Mouse (Mus musculus): ENCODE data around the gene Ankrd61. TPM values are rescaled to one million over a fixed set of nuclear protein-coding genes. Genes with fewer than 3 reads are reported as not detected.

Gene Ankrd61
- total and polyA plus RNA-seq, 3 experiments = 0.19 to 0.64 TPM; not detected in 1

- H3K9me3 ChIP-seq (replicated peaks; ENCODE audit: insufficient read depth, low read length) = no peaks in the 10 kb centered on the region
- H3K27ac ChIP-seq (ENCODE audit: control insufficient read depth, low read depth, low read length) = no peak overlapping the region
- peaks cover 5 to 9% of the 10 kb centered on the region in 2 experiments for H3K36me3 ChIP-seq (ENCODE audit: control insufficient read depth in 1 of 2, insufficient read depth in 2 of 2, low read length in 2 of 2)
- no peak overlapping the region for H3K9ac ChIP-seq (ENCODE audit: control insufficient read depth, low read depth, low read length, poor library complexity, severe bottlenecking)
- TF ChIP-seq ETS1 (IDR thresholded peaks at IDR 0.05; ENCODE audit: low read depth, low read length) (no peak), TAL1 (IDR thresholded peaks at IDR 0.05; ENCODE audit: low read length) (no peak)
- H3K27me3 ChIP-seq (ENCODE audit: control insufficient read depth in 1 of 2, insufficient read depth in 2 of 2, low read length in 2 of 2) = no peaks in the 10 kb centered on the region
- no peak for DNase-seq (ENCODE audit: low read depth, low spot score)
- H3K4me3 ChIP-seq (ENCODE audit: control insufficient read depth in 1 of 2, insufficient read depth in 1 of 2, low read depth in 2 of 2, low read length in 2 of 2) = no peak overlapping the region
- no peaks in the 10 kb centered on the region for H3K79me2 ChIP-seq (ENCODE audit: control insufficient read depth, insufficient read depth, low read length, poor library complexity)
- H3K4me1 ChIP-seq (ENCODE audit: control insufficient read depth in 1 of 2, insufficient read depth in 2 of 2, low read length in 2 of 2) = peaks cover 2 to 13% of the 10 kb centered on the region in 2 experiments
These were observed 6.7 kb downstream of the Ankrd61 start for GRCm38 (mm10) chr5:143890741-143891140.

GRCm38 (mm10) chr5:143885274-143885673 is 12.2 kb downstream of the Ankrd61 start:
- no peaks in the 10 kb centered on the region for H3K4me1 ChIP-seq (ENCODE audit: control insufficient read depth in 1 of 2, insufficient read depth in 2 of 2, low read length in 2 of 2)
- H3K36me3 ChIP-seq (ENCODE audit: control insufficient read depth in 1 of 2, insufficient read depth in 2 of 2, low read length in 2 of 2) = peaks cover 0 to 15% of the 10 kb centered on the region in 2 experiments; a peak in 2 of 4 replicates
- no peaks in the 10 kb centered on the region for H3K79me2 ChIP-seq (ENCODE audit: control insufficient read depth, insufficient read depth, low read length, poor library complexity)
- no peaks in the 10 kb centered on the region for H3K9me3 ChIP-seq (replicated peaks; ENCODE audit: insufficient read depth, low read length)
- no peak overlapping the region for H3K27ac ChIP-seq (ENCODE audit: control insufficient read depth, low read depth, low read length)
- H3K4me3 ChIP-seq (ENCODE audit: control insufficient read depth in 1 of 2, insufficient read depth in 1 of 2, low read depth in 2 of 2, low read length in 2 of 2) = no peak overlapping the region
- no peak for DNase-seq (ENCODE audit: low read depth, low spot score)
- H3K27me3 ChIP-seq (ENCODE audit: control insufficient read depth in 1 of 2, insufficient read depth in 2 of 2, low read length in 2 of 2) = no peaks in the 10 kb centered on the region
- TF ChIP-seq UBTF (IDR thresholded peaks at IDR 0.05; ENCODE audit: borderline replicate concordance, insufficient read depth, low read depth, low read length) (no peak), NELFE (IDR thresholded peaks at IDR 0.05; ENCODE audit: low read depth, low read length) (no peak), TCF12 (IDR thresholded peaks at IDR 0.05; ENCODE audit: low read depth, low read length) (no peak), USF1 (IDR thresholded peaks at IDR 0.05; ENCODE audit: low read depth, low read length) (no peak), MYB (IDR thresholded peaks at IDR 0.05; ENCODE audit: low read depth, low read length) (no peak), POLR2AphosphoS5 (IDR thresholded peaks at IDR 0.05; ENCODE audit: borderline replicate concordance, low read depth, low read length) (no peak), MYC (IDR thresholded peaks at IDR 0.05; ENCODE audit: low read depth, low read length) (no peak), JUND (IDR thresholded peaks at IDR 0.05; ENCODE audit: low read depth, low read length) (no peak), ETS1 (IDR thresholded peaks at IDR 0.05; ENCODE audit: low read depth, low read length) (no peak), MEF2A (IDR thresholded peaks at IDR 0.05; ENCODE audit: extremely low read depth, insufficient replicate concordance, low read depth, low read length, poor library complexity, severe bottlenecking) (no peak)
- no peak overlapping the region for H3K9ac ChIP-seq (ENCODE audit: control insufficient read depth, low read depth, low read length, poor library complexity, severe bottlenecking)

- H3K4me1 ChIP-seq (ENCODE audit: control insufficient read depth in 1 of 2, insufficient read depth in 2 of 2, low read length in 2 of 2) = no peaks in the 10 kb centered on the region
- H3K79me2 ChIP-seq (ENCODE audit: control insufficient read depth, insufficient read depth, low read length, poor library complexity) = no peaks in the 10 kb centered on the region; the same call in 1 of the 2 replicates
- no peak overlapping the region for H3K27ac ChIP-seq (ENCODE audit: control insufficient read depth, low read depth, low read length)
- H3K9me3 ChIP-seq (replicated peaks; ENCODE audit: insufficient read depth, low read length) = no peaks in the 10 kb centered on the region
- no peak for DNase-seq (ENCODE audit: low read depth, low spot score)
- H3K4me3 ChIP-seq (ENCODE audit: control insufficient read depth in 1 of 2, insufficient read depth in 1 of 2, low read depth in 2 of 2, low read length in 2 of 2) = no peak overlapping the region
- H3K9ac ChIP-seq (ENCODE audit: control insufficient read depth, low read depth, low read length, poor library complexity, severe bottlenecking) = no peak overlapping the region
- peaks cover 0 to 13% of the 10 kb centered on the region in 2 experiments; a peak in 2 of 4 replicates for H3K36me3 ChIP-seq (ENCODE audit: control insufficient read depth in 1 of 2, insufficient read depth in 2 of 2, low read length in 2 of 2)
- H3K27me3 ChIP-seq (ENCODE audit: control insufficient read depth in 1 of 2, insufficient read depth in 2 of 2, low read length in 2 of 2) = no peaks in the 10 kb centered on the region
- TF ChIP-seq ZKSCAN1 (IDR thresholded peaks at IDR 0.05; ENCODE audit: low read depth, low read length) (no peak), KAT2A (conservative IDR thresholded peaks at IDR 0.05; ENCODE audit: low read depth, low read length) (no peak), MYB (IDR thresholded peaks at IDR 0.05; ENCODE audit: low read depth, low read length) (no peak), BHLHE40 (IDR thresholded peaks at IDR 0.05; ENCODE audit: borderline replicate concordance, low read depth, low read length) (no peak), TAL1 (IDR thresholded peaks at IDR 0.05; ENCODE audit: low read length) (no peak), E2F4 (IDR thresholded peaks at IDR 0.05; ENCODE audit: borderline replicate concordance, low read depth, low read length) (no peak), MAX (IDR thresholded peaks at IDR 0.05; ENCODE audit: low read length) (no peak), USF2 (IDR thresholded peaks at IDR 0.05; ENCODE audit: borderline replicate concordance in 1 of 2, insufficient read depth in 1 of 2, low read depth in 1 of 2, low read length in 2 of 2) (no peak), GABPA (IDR thresholded peaks at IDR 0.05; ENCODE audit: low read depth, low read length) (no peak), ZNF384 (IDR thresholded peaks at IDR 0.05; ENCODE audit: low read depth, low read length) (no peak), CHD2 (IDR thresholded peaks at IDR 0.05; ENCODE audit: low read length) (no peak), MXI1 (IDR thresholded peaks at IDR 0.05; ENCODE audit: low read depth, low read length) (no peak), TBP (IDR thresholded peaks at IDR 0.05; ENCODE audit: low read depth, low read length) (no peak), ZMIZ1 (IDR thresholded peaks at IDR 0.05; ENCODE audit: low read depth, low read length) (no peak), POLR2A (IDR thresholded peaks at IDR 0.05; ENCODE audit: control insufficient read depth in 1 of 2, insufficient read depth in 1 of 2, low read depth in 1 of 2, low read length in 2 of 2, poor library complexity in 1 of 2) (no peak), CTCF (IDR thresholded peaks at IDR 0.05 in 2 of 3, conservative IDR thresholded peaks at IDR 0.05 in 1 of 3; ENCODE audit: control insufficient read depth in 1 of 3, insufficient read depth in 1 of 3, low read depth in 2 of 3, low read length in 3 of 3, poor library complexity in 1 of 3, severe bottlenecking in 1 of 3) (no peak), MAZ (IDR thresholded peaks at IDR 0.05; ENCODE audit: low read depth, low read length) (no peak), USF1 (IDR thresholded peaks at IDR 0.05; ENCODE audit: low read depth, low read length) (no peak)
These were observed 22.9 kb downstream of the Ankrd61 start for GRCm38 (mm10) chr5:143874571-143874970.

Measured in MEL (cell line).